Mouse (Mus musculus): ENCODE measurements around the gene Usp2. TPM values are rescaled to one million over a fixed set of nuclear protein-coding genes. Genes with fewer than 3 reads are reported as not detected.
A peak's percentile ranks its signal among the peaks of the same experiment; 100 is the strongest.

Usp2 gene
- polyA plus RNA-seq, 1 experiment = not detected

DNA sequence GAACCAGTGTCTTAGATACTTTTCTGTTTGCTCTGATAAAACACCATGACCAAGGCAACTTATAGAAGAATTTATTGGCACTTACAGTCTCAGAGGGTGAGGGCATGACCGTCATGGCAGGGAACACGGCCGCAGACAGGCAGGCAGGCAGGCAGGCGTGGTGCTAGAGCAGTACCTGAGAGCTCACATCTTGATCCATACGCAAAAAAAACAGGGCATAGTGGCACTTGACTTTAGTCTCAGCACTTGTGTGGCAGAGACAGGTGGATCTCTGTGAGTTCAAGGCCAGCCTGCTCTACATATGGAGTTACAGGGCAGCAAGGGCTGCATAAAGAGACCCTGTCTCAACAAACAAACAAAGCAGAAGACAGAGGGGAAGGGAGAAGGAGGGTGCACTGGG is 33.5 kb upstream of the Usp2 start:
- TF ChIP-seq CTCF (IDR thresholded peaks at IDR 0.05; ENCODE audit: insufficient read depth, low read depth, low read length) (no peak), POLR2A (IDR thresholded peaks at IDR 0.05; ENCODE audit: insufficient read depth, low read depth, low read length) (no peak)
- Histone ChIP-seq H3K27ac (ENCODE audit: insufficient read depth, low read depth, low read length) (no peak overlapping the region), H3K4me3 (ENCODE audit: insufficient read depth, low read depth, low read length) (no peak overlapping the region), H3K4me1 (ENCODE audit: control insufficient read depth, insufficient read depth, low read length) (no peaks in the 10 kb centered on the region)
- 96% methylated on average over 5 of the region's 5 CpGs for WGBS

DNA sequence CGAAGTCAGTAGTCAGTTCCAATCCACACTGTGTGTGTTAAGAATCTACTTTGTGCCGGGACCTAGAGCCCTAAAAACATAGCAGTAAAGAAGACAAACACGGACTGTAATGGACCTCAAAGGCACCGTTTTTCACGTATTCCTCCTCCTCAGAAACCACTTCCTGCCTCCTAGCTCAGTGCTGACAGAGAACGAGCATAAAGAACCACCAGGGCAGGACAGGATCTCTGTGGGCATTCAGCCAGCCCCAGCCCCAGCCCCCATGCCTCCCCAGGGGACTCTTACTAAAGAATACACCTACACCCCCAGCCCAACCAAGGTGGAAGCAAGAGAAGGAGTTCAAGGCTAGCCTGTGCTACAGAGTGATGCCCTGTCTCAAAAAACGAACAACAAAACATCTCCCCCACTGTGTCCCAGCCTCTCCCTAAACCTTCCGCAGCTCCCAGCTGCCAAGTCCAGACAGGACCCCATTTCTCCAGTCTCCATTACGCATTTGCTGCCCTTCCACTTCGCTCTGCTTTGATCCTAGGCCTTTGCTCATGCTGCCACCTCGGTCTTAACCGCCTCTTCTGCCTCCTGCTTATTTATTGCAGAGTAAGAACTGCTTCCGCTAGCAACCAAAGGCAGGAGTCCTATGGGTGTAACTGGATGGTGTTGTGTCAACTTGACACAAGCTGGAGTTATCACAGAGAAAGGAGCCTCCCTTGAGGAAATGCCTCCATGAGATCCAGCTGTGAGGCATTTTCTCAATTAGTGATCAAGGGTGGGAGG is 32.7 kb upstream of the Usp2 start:
- no peak for TF ChIP-seq CTCF (IDR thresholded peaks at IDR 0.05; ENCODE audit: insufficient read depth, low read depth, low read length)
- TF ChIP-seq POLR2A (IDR thresholded peaks at IDR 0.05; ENCODE audit: insufficient read depth, low read depth, low read length) = no peak
- Histone ChIP-seq H3K4me3 (ENCODE audit: insufficient read depth, low read depth, low read length) (no peak overlapping the region), H3K4me1 (ENCODE audit: control insufficient read depth, insufficient read depth, low read length) (no peaks in the 10 kb centered on the region), H3K27ac (ENCODE audit: insufficient read depth, low read depth, low read length) (no peak overlapping the region)
- 64% methylated on average over 13 of the region's 13 CpGs for WGBS

DNA sequence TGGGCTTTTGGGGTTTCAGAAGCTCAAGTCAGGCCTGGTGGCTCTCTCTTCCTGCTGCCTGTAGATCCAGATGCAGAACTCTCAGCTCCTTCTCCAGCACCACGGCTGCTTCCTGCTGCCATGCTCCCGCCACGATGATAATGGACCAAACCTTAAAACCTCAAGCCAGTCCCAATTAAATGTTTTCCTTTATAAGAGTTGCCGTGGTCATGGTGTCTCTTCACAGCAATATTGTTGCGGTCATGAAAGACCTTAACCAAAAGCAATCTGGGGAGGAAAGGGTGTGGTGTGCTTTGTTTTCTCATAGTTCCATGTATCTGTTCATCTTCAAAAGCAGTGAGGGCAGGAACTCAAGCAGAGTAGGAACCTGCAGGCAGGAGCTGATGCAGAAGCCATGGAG is 29.7 kb upstream of the Usp2 start:
- WGBS = 94% methylated on average over 5 of the region's 5 CpGs
- H3K27ac ChIP-seq (ENCODE audit: insufficient read depth, low read depth, low read length) = no peak overlapping the region
- peaks cover 5% of the 10 kb centered on the region for H3K4me1 ChIP-seq (ENCODE audit: control insufficient read depth, insufficient read depth, low read length)
- no peak overlapping the region for H3K4me3 ChIP-seq (ENCODE audit: insufficient read depth, low read depth, low read length)
- TF ChIP-seq CTCF (IDR thresholded peaks at IDR 0.05; ENCODE audit: insufficient read depth, low read depth, low read length) (no peak), POLR2A (IDR thresholded peaks at IDR 0.05; ENCODE audit: insufficient read depth, low read depth, low read length) (no peak)

DNA sequence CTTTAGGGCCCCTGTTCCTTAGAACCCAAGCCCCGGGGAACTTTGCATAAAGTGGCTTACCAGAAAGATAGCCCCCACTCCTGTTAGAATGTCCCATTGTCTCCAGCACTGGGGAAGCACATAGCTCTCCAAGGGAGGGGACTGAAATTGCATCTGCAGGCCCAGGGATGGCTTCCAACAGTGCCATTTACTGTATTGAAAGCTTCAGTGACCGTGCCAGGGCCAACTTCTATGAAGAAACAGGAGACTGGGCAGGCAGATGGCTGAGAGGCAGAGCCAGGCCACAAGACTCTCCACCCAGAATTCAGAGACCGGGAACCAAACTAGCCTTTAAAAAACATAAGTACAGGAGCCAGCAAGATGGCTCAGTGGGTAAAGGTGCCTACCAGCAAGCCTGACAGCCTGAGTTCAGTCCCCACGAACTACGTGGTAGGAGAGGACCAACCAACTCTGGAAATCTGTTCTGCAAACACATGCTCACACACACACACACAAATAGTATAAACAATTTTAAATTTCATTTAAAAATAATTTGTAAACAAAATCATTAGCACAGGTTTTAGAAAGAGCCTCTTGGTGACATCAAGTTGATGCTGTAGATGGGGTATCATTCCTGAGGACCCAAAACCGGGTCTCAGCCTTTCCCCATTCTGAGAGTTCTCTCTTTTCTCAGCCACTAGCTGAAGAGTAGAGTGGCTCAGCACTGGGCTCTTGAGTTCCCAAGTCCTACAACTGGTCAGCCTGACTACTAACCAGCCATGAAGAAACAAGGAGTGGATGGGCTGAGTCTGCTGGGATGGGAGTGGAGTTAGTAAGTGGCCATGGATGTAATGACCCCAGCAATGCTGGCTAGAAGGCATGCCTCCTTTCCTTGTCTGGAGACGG is 25.1 kb upstream of the Usp2 start:
- Histone ChIP-seq H3K27ac (ENCODE audit: insufficient read depth, low read depth, low read length) (no peak overlapping the region), H3K4me3 (ENCODE audit: insufficient read depth, low read depth, low read length) (no peak overlapping the region), H3K4me1 (ENCODE audit: control insufficient read depth, insufficient read depth, low read length) (peaks cover 22% of the 10 kb centered on the region)
- TF ChIP-seq CTCF (IDR thresholded peaks at IDR 0.05; ENCODE audit: insufficient read depth, low read depth, low read length) (no peak), POLR2A (IDR thresholded peaks at IDR 0.05; ENCODE audit: insufficient read depth, low read depth, low read length) (no peak)
- WGBS = 79% methylated on average over 7 of the region's 7 CpGs

DNA sequence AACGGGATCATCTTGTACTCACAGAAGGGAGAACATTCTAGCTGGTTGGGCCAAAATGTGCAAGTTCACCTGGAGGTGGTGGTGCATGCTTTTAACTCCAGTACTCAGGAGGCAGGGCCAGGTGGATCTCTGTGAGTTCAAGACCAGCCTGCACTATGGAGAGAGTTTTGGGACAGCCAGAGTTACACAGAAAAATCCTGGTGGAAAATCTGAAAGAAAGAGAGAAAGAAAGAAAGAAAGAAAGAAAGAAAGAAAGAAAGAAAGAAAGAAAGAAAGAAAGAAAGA is 24.5 kb upstream of the Usp2 start:
- TF ChIP-seq POLR2A (IDR thresholded peaks at IDR 0.05; ENCODE audit: insufficient read depth, low read depth, low read length) = no peak
- TF ChIP-seq CTCF (IDR thresholded peaks at IDR 0.05; ENCODE audit: insufficient read depth, low read depth, low read length) = no peak

DNA sequence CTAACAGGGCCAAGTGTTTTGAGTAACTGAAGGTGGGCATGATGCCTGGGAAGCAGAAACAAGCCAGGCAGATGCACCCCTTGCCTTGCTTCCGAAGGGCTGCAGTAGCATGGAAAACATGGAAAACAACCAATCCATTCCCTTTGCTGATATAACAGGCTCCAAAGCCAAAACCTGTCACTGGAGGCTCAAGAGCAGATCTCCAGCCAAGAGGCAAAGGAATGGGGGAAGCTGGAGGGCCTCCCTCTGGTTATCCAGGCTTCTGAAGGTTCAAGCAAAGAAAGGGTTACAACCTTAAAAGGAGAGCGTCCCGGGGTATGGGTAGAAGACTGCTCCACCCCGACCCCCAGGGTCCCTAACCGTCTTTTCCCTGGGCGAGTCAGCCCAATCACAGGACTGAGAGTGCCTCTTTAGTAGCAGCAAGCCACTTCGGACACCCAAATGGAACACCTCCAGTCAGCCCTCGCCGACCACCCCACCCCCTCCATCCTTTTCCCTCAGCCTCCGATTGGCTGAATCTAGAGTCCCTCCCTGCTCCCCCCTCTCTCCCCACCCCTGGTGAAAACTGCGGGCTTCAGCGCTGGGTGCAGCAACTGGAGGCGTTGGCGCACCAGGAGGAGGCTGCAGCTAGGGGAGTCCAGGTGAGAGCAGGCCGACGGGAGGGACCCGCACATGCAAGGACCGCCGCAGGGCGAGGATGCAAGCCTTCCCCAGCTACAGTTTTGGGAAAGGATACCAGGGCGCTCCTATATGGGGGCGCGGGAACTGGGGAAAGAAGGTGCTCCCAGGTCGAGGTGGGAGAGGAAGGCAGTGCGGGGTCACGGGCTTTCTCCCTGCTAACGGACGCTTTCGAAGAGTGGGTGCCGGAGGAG is 23.7 kb upstream of the Usp2 start, which contains the start of gene Thy1:
Thy1 (plus strand) TSS at position 549 of the 872 bp plus-strand sequence.
- peak within 1 kb of the TSS; percentile 76 for H3K4me3 ChIP-seq (ENCODE audit: insufficient read depth, low read depth, low read length)
- WGBS = 1% methylated on average over 30 of the region's 30 CpGs
- no peak for TF ChIP-seq CTCF (IDR thresholded peaks at IDR 0.05; ENCODE audit: insufficient read depth, low read depth, low read length)
- peak; percentile 41; the same call in 1 of the 2 replicates for TF ChIP-seq POLR2A (IDR thresholded peaks at IDR 0.05; ENCODE audit: insufficient read depth, low read depth, low read length)
- peak within 1 kb of the TSS; percentile 72 for H3K27ac ChIP-seq (ENCODE audit: insufficient read depth, low read depth, low read length)
- peaks cover 29% of the 10 kb centered on the region for H3K4me1 ChIP-seq (ENCODE audit: control insufficient read depth, insufficient read depth, low read length)

More for the DNA sequence above, 24.5 kb upstream of the Usp2 start:
- Histone ChIP-seq H3K4me3 (ENCODE audit: insufficient read depth, low read depth, low read length) (no peak overlapping the region), H3K4me1 (ENCODE audit: control insufficient read depth, insufficient read depth, low read length) (peaks cover 25% of the 10 kb centered on the region), H3K27ac (ENCODE audit: insufficient read depth, low read depth, low read length) (no peak overlapping the region)
- 85% methylated on average over 1 of the region's 1 CpGs for WGBS

DNA sequence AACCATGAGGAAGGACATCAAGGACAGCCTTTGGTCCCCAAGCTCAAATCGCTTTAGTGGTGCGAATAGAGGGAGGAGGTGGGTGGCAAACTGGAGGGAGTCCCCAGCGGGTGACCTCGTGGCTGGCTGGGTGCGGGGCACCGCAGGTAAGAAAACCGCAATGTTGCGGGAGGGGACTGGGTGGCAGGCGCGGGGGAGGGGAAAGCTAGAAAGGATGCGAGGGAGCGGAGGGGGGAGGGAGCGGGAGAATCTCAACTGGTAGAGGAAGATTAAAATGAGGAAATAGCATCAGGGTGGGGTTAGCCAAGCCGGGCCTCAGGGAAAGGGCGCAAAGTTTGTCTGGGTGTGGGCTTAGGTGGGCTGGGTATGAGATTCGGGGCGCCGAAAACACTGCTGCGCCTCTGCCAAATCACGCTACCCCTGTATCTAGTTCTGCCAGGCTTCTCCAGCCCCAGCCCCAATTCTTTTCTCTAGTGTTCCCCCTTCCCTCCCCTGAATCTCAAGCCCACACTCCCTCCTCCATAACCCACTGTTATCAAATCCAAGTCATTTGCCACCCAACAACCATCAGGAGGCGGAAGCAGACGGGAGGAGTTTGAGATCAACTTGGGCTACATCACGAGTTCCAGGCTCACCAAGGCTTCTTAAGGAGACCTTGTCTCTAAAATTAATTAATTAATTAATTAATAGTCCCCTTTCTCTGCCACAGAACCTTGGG is 23.0 kb upstream of the Usp2 start:
- no peak for TF ChIP-seq CTCF (IDR thresholded peaks at IDR 0.05; ENCODE audit: insufficient read depth, low read depth, low read length)
- Histone ChIP-seq H3K4me1 (ENCODE audit: control insufficient read depth, insufficient read depth, low read length) (peaks cover 37% of the 10 kb centered on the region), H3K4me3 (ENCODE audit: insufficient read depth, low read depth, low read length) (peak overlapping the region; percentile 76), H3K27ac (ENCODE audit: insufficient read depth, low read depth, low read length) (peak overlapping the region; percentile 72)
- WGBS = 8% methylated on average over 23 of the region's 23 CpGs

All from olfactory bulb, adult 2 months (tissue).